Mouse (Mus musculus) CD4-positive helper T cell, adult 2 months (primary cell): Measurements from ENCODE around the gene Ints6.
A peak's percentile ranks its signal among the peaks of the same experiment; 100 is the strongest.
"Not testable (repeated sequence)": the region's sequence is repeated elsewhere in the genome, so short reads cannot be mapped to it uniquely, and the experiment has no call there.

Experiments
- DNase-seq: peaks from one replicate; pipeline ENCODE4 v3.0.0-alpha.2; 2012; ENCODE audit warnings: low read depth, missing footprints, low spot score

The Ints6 gene

GRCm38 (mm10) chr14:62751479-62751878, 9.5 kb downstream of the Ints6 start:
- DNase-seq = no peak

DNA sequence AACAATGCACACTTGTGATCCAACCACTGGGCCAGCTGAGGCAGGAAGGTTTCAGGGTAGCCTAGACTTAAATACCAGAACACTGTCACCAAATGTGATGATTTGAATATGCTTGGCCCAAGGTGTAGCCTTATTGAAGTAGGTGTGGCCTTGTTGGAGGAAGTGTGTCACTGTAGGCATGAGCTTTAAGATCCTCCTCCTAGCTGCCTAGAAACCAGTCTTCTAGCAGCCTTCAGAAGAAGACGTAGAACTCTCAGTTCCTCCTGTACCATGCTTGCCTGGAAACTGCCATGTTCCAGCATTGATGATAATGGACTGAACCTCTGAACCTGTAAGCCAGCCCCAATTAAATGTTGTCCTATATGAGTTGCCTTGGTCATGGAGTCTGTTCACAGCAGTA, 25.3 kb downstream of the Ints6 start:
- no peak for DNase-seq

DNA sequence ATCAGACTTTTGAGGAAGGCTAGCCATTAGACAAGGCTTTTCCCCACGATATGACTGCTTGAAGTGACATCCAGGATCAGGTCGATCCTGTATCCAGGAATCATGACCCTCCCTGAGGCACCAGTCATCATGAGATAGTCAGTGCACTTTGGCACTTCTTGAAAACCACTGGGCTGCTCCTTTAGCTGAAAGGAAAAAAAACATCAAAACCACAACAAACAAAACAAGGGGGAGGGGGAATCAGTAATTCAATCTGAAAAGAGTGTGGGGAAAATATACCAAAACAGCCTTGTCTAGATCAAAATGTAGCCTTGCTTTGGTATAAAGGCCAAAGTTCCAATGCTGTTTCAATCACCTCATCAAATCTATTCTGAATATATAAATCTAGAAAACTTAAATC, 27.3 kb downstream of the Ints6 start:
- peak; percentile 56 for DNase-seq

DNA sequence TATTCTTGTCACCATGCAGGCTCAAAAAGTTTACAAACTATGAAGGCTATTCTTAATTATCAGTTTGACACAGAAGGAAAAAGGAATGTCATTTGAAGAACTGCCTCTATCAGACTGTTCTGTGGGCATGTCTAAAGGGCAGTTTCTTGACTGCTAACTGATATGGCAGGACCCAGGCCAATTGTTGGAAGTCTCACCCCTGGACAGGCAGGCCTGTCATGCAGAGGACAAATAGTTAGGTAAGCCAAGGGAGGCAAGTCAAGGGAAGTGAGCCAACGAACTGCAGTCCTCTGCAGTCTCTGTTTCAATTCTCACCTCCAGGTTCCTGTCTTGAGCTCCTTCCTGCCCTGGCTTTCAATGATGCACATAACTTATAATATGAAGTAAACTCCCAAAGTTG, 29.1 kb downstream of the Ints6 start:
- no peak for DNase-seq

- DNase-seq = no peak
Measured at GRCm38 (mm10) chr14:62724560-62724959, 36.4 kb downstream of the Ints6 start.

- no peak for DNase-seq
Measured at GRCm38 (mm10) chr14:62721625-62722024, 39.3 kb downstream of the Ints6 start.

DNA sequence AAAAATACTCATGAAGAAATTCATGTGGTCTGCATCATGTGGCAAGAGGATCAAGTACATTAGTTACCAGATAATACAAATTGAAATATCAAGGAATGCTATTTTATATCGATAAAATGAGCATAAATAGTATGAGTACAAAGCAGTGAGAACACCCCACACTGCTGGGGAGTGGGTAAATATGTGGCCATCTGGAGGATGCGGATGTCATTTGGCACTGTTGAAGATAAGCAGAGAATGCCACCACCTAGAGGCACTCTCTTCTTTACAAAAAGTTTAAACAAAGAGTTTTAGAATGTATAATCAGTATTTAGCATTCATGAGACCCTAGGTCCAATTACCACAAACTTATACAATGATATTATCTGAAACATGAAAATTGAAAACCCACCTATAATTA, 42.8 kb downstream of the Ints6 start:
- no peak for DNase-seq

DNA sequence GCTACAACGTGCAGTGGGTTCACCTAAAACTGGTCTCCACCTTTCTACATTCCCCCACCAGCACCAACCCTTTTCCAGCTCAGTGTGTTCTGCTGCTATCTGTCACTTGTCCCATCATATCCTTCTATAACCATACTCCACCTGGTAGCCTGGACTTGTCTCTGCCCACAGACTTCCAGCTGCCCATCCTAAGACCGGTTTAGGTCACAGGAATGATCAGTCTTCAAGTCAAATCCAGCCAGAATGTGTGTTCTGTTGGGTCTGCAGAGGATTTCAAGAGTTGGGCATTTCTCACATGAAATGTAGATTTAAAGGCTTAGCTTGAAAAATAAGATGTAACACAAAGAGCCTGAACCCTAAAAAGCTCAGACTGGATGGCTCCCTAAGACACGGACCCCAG, 87.3 kb downstream of the Ints6 start:
- no peak for DNase-seq

DNA sequence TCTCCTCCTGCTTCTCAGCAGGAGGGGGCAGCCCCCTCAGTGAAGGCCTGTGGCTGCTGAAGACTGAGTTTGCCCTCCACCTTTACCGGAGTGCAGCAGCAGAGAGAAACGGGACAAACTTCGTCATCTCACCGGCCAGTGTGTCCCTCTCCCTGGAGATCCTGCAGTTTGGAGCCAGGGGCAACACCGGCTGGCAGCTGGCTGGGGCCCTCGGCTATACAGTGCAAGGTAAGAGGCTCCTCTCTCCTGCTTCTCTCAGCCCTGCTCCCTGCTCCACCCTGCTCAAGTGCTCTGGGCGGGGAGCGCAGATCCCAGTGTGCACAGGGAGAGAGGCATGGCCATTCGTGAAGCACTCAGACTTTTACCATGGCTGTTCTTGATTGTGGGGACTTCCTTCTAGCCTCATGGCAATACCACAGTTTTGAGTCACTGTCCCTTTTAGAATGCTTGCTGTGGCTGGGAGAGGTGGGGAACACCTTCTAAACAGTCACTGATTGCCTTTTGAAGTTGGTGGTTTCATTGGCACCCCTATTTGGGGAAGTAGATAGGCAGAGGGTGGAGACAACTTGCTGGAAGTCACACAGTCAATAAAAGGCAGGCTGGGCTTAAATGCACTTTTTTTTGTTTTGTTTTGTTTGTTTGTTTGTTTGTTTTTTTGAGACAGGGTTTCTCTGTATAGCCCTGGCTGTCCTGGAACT, 95.8 kb downstream of the Ints6 start:
- DNase-seq = no peak

- DNase-seq = no peak
Measured at GRCm38 (mm10) chr14:62663367-62663766, 97.6 kb downstream of the Ints6 start, which contains the start of gene Serpine3. Gene Serpine3, plus strand, starts transcription at chr14:62663667.

DNA sequence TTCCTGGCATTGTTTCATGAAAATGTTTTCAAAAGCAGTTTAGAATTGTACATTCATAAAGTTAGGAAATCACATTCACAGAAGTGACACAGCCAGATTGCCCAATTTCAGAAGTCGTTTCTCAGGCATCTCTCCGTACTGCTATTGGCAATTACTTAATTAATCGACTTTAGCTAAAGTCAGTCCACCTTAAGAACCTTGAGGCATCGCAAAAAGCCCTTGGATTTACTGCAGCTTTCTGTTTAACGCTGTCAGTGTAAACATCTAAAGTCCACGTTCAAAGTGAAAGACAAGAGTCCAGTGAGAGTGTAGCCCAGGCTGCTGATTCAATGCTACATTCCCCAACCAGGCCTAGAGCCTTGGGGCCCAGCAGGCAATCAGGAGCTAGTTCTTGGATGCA, 98.6 kb downstream of the Ints6 start:
- DNase-seq = no peak

- DNase-seq = no peak
Measured at GRCm38 (mm10) chr14:62657469-62657868, 103.5 kb downstream of the Ints6 start.

DNA sequence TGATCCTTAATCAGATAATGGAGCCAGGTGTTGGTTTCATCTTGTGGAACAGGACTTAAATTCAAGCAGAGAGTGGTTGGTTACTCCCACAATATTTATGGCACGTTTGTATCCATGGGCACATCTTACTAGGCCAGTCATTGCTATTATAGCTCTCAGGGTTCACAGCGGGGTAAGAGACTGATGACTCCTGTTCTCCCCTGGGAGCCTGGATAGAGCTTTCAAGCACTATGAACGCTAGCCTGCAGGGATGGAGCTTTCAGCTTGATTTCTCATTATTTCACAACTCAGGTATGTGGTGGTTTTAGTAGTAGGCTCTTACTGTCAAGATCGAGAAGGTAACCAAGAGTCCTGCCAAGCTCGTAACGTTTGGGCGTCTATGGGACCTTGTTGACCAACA, 105.0 kb downstream of the Ints6 start:
- DNase-seq = no peak

DNA sequence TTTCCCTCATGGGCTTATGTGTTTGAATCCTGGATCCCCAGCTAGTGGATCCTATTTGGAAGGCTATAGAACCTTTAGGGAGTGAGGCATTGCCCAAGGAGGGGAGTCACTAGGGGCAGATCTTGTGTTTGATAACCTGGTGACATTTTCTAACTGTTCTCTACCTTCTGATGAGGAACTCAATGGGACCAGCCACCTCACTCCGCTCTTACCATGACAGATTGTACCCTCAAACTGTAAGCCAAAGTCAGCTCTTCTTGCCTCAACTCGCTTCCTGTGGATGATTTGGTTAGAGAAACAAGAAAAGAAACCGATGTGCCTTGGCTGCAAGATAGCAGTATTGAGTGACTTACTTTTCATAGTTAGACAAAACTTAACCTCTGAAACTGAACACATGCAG, 109.2 kb downstream of the Ints6 start:
- no peak for DNase-seq

GRCm38 (mm10) chr14:62650376-62650775, 110.6 kb downstream of the Ints6 start:
- no peak for DNase-seq

GRCm38 (mm10) chr14:62648405-62648804, 112.6 kb downstream of the Ints6 start:
- no peak for DNase-seq

GRCm38 (mm10) chr14:62642368-62642767, 118.6 kb downstream of the Ints6 start:
- not testable (repeated sequence) for DNase-seq

GRCm38 (mm10) chr14:62640396-62640795, 120.6 kb downstream of the Ints6 start:
- no peak for DNase-seq

DNA sequence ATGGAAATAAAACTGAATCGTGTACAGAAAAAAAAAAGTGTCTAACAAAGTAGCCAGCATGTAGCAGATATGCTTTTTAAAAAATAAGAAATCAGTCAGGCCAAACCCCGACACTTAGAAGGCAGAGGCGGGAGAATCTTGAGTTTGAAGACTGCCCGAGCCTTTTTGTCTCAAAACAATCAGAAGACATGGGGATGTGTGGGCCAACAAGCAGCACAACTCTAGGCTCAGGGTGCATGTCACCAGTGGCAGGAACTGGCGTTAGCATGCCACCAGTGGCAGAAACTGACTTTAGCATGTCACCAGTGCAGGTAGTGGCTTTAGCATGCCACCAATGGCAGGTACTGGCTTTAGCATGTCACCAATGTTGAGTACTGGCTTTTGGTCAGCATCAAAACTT, 121.4 kb downstream of the Ints6 start:
- no peak for DNase-seq

GRCm38 (mm10) chr14:62639111-62639510, 121.9 kb downstream of the Ints6 start:
- DNase-seq = no peak

DNA sequence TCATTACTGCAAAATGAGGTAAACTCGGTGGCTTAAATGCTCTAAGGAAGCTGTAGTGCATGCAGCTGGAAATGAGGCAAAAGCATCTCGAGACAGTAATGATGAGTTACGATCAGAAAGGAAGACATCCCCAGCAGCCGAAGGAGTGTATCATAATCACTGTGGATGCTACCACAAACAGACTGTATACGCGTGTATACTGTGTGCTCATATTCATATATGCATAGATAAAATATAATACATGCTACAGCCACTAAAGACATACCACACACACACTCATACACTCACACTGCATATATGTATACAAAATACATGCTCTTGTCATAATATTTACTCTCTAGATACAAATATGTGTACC, 122.6 kb downstream of the Ints6 start:
- DNase-seq = no peak

DNA sequence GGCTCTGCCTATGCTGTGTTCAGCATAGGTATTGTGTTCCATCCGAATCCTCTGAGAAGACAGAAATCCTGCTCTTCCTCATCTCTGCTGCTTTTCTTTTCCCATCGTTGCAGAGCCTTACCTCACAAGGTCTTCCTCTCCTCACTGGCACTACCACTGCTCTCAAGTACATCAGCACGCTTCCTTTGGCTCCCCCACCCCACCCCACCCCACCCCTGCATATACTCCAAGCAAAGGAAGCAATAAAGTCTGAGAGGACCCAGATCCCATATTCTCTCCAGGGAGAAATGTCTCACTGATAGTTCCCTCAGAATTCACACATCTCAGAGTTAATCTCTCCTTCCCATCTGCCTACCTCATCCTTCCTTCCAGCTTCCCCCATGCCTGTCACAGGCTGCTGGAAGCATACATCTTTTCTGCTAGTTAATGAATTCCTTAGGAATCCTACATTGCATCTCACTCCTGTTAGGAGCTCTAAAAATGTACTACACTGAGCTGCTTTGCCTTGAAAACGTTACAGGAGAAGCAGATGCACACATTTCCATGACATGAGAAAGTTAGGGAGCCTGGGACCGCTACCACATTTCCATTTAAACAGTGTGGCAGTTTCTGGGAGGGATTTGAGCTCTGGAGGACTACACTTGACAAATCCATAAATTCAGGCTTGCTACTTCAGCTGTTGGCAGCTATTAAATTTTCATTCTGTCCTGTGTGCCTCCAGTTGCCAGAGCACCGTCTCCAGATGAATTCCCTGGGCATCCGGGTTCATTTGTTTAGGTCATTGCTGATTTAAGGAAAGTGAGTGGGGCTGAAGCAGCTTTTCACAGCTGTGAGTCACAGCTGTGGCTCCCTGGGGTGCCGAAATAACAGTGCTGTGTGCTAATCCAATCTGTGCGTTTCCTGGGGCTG, 123.3 kb downstream of the Ints6 start:
- no peak for DNase-seq

DNA sequence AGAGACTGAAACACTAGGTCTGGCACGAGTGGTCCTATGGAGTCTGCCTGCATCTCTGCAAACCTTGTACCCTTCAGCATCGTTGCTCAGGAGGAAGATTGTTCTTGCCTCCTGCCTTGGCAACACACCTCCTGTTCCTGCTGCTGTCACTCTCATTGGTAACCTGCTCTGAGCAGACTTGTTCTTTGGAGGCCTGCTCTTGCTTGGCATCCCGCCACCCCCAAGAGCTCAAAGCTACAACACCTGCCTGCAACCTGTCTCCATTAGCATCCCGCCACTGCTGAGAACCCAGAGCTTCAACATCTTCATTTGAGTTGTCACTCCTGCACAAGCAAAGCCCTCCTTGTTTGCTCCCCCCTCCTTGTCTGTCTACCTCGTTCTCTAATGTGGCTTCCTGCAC, 133.0 kb downstream of the Ints6 start:
- DNase-seq = no peak
